Mouse (Mus musculus): ENCODE results near the gene Sdk2.

Sdk2 gene

DNA sequence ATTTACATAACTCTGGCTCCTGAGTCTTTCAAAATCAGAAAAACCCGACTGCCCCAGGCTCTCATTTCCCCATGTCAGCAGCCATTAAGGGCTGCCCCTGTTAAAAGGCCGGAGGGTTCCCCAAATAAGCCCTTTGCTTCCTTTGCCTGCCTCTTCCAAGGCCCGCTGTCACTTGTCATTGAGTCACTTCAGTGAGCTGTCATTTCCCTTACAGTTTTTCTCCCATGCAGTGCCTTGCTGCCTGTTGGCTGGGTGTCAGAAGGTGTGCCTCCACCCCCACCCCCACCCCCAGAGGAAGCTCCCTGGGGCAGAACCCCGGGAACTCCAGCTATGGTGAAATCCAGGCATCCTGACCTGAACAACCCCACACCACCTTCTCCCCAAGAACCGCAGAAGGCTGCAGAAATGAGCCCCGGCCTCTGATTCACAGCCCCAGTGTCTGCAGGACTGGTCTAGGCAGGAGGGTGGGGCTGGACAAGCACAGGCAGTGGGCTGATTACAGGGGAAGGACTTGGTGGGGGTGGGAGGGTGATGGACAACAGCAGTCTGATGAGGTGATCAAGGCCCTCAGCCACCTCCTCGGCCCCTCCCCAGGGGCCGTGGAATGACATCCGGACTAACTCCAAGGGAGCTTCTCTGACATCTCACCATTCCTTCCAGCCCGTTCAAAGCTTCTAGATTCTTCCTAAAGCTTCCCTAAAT lies 300.4 kb downstream of the Sdk2 start:
- no peak for DNase-seq (ENCODE audit: low spot score in 2 of 2)

DNA sequence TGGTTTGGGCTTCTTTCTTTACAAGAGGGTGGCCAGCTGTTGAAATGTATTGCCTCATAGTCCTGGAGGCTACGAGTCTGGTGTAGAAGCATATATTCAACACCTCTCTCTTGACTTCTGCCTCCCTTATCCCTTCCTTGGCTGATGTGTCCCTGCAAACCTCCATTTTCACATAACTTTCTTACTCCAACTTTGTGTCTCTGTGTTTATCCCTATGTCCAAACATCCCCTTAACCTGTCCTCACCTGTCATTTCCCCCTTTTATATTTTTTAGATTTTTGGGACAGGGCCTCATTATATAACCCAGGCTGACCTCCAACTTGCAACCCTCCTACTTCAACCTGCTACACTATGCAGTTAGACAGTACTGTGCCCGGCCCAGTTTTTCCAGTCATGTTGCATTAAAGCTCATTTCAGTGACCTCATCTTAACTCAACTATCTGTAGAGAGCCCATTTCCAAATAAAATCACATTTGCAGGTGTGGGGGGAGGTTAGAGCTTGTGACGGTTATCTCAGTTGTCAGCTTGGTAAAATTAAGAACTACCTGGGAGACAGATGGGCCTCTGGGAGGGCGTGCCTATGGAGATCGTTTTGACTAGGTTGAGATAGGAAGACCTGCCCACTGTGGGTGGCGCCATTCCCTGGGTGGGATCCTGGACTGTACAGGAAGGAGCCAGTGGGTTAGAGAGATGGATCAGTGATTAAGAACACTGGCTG lies 302.6 kb downstream of the Sdk2 start:
- DNase-seq (ENCODE audit: low spot score in 2 of 2), result no peak

- DNase-seq (ENCODE audit: low spot score in 2 of 2), result no peak
Observed at GRCm38 (mm10) chr11:113763449-113763848, 303.4 kb downstream of the Sdk2 start.

DNA sequence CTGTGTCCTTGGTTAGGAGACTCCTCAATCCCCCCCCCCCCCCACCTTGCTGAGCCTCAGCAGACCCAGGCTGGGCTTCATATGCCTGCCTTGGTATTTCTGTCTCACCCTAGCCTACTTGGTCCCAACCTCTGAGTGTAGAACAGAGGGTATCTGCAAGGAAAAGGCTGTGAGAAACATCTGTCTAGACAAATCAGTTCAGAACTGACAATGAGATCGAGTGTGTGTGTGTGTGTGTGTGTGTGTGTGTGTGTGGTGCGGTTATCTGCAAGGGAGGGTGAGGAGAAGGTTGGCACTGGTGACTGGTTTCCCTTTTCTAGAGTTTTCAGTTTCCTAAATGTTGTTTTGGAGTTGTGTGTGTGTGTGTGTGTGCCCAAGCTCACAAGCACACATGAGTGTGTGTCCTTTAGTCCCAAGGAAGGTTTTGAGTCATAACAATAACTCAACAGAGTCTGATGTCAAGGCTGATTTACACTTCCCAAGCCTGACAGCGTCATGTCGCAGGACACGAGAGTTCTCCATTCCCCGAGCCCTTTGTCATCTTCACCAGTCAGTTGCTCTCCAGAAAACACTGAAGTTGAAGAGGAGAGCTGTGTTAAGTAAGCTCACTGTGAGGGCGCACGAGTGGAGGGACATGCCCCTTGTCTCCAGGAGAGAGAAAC lies 304.6 kb downstream of the Sdk2 start:
- no peak for DNase-seq (ENCODE audit: low spot score in 2 of 2)

GRCm38 (mm10) chr11:113761646-113762045 lies 305.2 kb downstream of the Sdk2 start:
- no peak for DNase-seq (ENCODE audit: low spot score in 2 of 2)

GRCm38 (mm10) chr11:113760476-113760875 lies 306.4 kb downstream of the Sdk2 start:
- no peak for DNase-seq (ENCODE audit: low spot score in 2 of 2)

DNA sequence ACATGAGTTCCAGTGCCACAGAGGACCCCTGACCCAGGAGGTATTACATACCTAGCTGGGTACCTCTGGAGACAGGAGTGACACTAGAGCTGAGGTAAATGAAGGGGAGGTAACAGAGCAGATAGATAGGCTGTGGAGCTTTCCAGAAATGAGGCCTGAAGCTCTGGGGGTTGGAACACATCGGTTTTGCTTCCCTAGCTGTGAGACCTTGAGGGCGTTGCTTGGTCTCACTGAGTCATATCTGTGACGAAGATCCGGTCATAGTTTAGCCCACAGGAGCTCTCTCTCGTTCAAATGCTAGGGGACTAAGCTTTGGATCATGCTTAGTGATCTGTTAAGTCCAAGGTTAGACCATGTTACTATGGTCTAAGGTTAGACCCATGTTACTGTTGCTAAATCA lies 308.0 kb downstream of the Sdk2 start:
- no peak for DNase-seq (ENCODE audit: low spot score in 2 of 2)

DNA sequence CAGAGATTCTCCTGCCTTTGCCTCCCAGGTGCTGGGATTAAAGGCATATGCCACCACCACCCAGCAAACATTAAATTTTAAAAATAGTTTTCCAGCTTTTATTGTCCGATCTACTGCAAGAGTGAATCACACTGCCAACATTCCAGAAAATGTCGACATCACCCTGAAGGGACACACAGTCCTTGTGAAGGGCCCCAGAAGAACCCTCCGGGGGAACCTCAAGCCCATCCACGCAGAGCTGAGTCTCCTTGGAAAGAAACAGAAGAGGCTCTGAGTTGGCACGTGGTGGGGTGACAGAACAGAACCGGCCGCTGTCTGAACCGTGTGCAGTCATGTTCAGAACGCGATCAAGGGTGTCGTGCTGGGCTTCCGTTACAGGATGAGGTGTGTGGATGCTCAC lies 310.3 kb downstream of the Sdk2 start:
- no peak for DNase-seq (ENCODE audit: low spot score in 2 of 2)

- DNase-seq (ENCODE audit: low spot score in 2 of 2), result no peak
Observed at GRCm38 (mm10) chr11:113755878-113756277, 311.0 kb downstream of the Sdk2 start.

- no peak for DNase-seq (ENCODE audit: low spot score in 2 of 2)
Observed at GRCm38 (mm10) chr11:113754845-113755244, 312.0 kb downstream of the Sdk2 start.

DNA sequence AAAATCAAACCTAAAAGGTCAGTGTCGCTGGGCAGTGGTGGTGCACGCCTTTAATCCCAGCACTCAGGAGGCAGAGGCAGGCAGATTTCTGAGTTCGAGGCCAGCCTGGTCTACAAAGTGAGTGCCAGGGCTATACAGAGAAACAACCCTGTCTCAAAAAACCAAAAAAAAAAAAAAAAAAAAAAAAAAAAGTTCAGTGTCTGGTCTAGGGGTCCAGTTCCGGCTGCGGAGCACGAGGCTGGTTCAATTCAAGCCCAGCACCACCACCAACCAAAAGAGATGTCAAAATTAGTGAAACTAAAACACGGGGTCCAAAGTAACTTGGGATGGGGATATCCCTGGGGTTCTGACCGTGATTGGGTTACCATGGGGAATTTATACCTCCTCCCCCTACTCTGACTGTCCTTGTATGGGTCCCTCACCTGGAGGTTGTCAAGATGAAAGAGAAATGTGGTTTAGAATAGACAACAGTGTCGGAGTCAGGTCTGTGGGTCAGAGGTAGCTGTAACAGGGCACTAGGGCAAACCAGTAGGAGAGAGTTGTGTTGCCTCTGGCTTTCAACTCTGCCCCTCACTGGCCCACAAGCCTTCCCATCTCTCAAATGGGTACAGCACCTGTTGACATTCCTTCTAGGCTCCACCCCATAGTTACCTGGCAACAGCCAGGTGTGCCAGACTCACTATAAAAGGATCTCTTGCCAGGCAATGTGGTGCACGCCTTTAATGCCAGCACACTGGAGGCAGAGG lies 314.0 kb downstream of the Sdk2 start:
- no peak for DNase-seq (ENCODE audit: low spot score in 2 of 2)

- no peak for DNase-seq (ENCODE audit: low spot score in 2 of 2)
Observed at GRCm38 (mm10) chr11:113752158-113752661, 314.6 kb downstream of the Sdk2 start.

DNA sequence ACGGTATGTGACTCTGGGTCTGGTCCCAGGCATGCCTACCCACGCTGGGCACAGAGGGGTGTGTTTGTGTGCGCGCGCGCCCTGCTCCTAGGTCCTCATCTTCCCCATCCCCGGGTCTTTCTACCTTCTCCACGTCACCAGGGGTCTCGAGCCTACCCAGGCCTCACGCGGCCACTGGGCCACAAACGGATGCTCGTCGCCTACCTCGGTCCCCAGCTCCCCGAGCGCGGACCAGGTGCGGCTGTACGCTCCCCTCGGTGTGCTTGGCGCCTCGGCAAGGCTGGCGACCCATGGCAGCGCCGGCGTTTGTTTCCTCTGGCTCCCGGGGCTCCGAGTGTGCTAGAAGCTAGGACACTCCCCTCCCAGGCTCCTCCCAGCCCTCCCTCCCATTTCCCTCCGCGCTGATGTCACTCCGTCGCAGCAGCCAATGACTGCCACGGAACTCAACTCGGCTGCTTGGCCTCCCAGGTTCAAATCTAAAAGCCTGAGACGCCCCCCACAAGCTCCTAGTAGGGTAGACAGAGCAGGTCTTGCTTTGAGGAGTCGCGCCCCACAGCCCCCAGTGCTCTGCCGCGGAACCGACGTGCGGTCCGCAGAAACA lies 315.3 kb downstream of the Sdk2 start, which contains the start of gene Cdc42ep4:
TSS of gene Cdc42ep4 (minus strand) at position 398 of the 601 bp plus-strand sequence.
- DNase-seq (ENCODE audit: low spot score in 2 of 2), result peak; percentile 56 to 78

- peak; percentile 67 to 72 for DNase-seq (ENCODE audit: low spot score in 2 of 2)
Observed at GRCm38 (mm10) chr11:113750571-113751483, 316.0 kb downstream of the Sdk2 start.

GRCm38 (mm10) chr11:113749749-113750351 lies 317.0 kb downstream of the Sdk2 start:
- no peak for DNase-seq (ENCODE audit: low spot score in 2 of 2)

DNA sequence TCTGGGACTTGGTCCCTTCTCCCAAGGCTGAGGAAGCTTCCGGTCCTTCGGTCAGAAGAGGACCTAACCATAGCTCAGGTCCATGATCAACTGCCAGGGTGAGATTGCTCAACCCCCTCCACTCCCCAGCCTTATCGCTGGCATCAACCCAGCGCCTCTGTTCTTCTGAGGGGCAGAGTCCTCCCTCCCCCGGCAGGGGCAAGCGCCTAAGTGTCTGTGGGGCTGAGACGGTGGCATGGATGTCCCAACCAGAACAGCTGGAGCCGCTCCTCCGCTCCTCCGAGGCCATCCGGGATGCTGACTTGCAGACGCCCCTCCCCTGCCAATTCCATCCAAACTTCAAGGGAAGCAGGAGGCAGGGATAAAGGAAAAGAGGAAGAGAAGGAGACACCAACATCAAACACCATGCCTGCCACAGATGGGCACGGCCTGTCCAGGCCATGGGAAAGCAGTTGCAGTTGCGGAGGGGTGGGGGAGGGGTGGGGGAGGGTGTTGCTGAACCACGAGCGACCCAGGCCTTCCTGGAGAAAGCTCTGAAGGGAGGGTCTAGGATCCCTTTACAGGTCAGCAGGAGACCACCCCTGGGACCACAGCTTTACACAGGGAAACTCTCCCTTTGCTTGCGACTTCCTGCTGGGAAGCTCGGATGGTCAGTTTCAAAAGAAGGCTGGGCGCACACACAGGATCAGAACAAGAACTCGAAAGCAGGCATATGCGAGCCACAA lies 317.9 kb downstream of the Sdk2 start:
- no peak for DNase-seq (ENCODE audit: low spot score in 2 of 2)

DNA sequence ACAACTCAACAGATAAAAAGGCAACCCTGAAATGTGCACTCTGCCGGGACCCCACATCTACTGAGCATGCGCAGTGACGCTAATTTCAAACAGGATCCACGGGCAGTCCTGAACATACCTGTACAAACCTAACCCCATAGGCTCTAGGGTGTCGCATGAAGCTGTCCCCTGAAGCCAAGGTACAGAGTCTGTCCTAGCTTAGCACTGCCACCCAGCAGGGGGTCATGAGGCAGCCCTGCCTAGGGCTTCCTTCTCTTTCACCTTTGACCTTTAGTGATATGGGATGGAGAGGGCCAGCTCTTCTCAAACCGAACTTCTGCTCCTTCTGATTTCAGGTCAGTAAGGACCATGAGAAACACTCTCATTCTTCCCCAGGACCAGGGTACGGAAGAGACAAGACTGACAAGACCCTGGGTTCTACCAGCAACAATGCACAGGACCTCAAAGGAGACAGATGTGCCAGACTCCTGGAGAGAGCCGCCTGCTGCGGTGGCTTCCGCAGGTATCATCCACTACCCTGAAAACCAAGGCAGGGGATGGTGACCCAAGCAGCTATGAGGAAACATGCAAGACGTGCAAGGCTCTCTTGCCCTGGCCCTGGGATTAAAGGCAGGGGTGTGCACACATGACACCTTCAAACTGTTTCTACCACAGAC lies 319.0 kb downstream of the Sdk2 start:
- DNase-seq (ENCODE audit: low spot score in 2 of 2), result no peak

DNA sequence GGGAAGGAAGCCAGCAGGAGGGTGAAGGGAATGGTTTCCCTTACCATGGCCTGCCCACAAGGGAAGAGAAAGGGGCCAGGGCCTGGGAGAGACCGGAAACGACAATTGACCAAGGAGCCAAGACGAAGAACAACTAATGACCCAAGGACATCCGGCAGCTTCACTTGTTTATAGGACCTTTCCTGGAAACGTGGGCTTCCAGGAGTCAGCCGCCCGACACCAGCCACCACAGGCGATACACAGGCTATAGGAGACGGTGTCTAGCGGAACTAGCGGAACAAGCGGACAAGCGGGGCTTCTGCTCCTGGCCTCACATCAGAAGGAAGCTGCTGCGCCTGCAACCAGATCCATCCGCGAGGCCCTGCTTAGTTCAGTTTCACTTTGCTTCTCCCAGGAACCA lies 319.8 kb downstream of the Sdk2 start:
- no peak for DNase-seq (ENCODE audit: low spot score in 2 of 2)

- DNase-seq (ENCODE audit: low spot score in 2 of 2), result no peak
Observed at GRCm38 (mm10) chr11:113745961-113746360, 320.9 kb downstream of the Sdk2 start.

Measured in frontal cortex, postnatal 10 days (tissue).